Mouse (Mus musculus): ENCODE results near the gene Ntrk3. TPM values are rescaled to one million over a fixed set of nuclear protein-coding genes. Genes with fewer than 3 reads are reported as not detected.

Gene Ntrk3
- total and polyA plus RNA-seq, 2 experiments: 0.09 to 0.38 TPM

- no peaks in the 10 kb centered on the region for H3K36me3 ChIP-seq (ENCODE audit: control insufficient read depth, insufficient read depth, low read length)
- H3K27me3 ChIP-seq (ENCODE audit: control insufficient read depth, insufficient read depth, low read length): no peaks in the 10 kb centered on the region
- no peak overlapping the region for H3K27ac ChIP-seq (replicated peaks; ENCODE audit: insufficient read depth, low read depth, low read length)
- H3K4me1 ChIP-seq (ENCODE audit: control insufficient read depth, insufficient read depth, low read length): no peaks in the 10 kb centered on the region
- WGBS: 88% methylated on average over 3 of the region's 3 CpGs
- H3K9ac ChIP-seq (ENCODE audit: low read depth, low read length): no peak overlapping the region
- H3K79me2 ChIP-seq (ENCODE audit: control insufficient read depth, insufficient read depth, low read length): no peaks in the 10 kb centered on the region
- TF ChIP-seq POLR2A (IDR thresholded peaks at IDR 0.05; ENCODE audit: extremely low read depth, insufficient read depth, low read length) (no peak), CTCF (IDR thresholded peaks at IDR 0.05; ENCODE audit: low read depth, low read length) (no peak)
- no peak overlapping the region for H3K4me3 ChIP-seq (ENCODE audit: insufficient read depth, low read depth, low read length)
- no peak for DNase-seq (ENCODE audit: extremely low read depth, low read depth, low spot score)
These were observed 172.4 kb downstream of the Ntrk3 start for GRCm38 (mm10) chr7:78565386-78565785.

GRCm38 (mm10) chr7:78558503-78558902 is 179.3 kb downstream of the Ntrk3 start:
- TF ChIP-seq POLR2A (IDR thresholded peaks at IDR 0.05; ENCODE audit: extremely low read depth, insufficient read depth, low read length): no peak
- no peak for TF ChIP-seq CTCF (IDR thresholded peaks at IDR 0.05; ENCODE audit: low read depth, low read length)
- no peak overlapping the region for H3K4me3 ChIP-seq (ENCODE audit: insufficient read depth, low read depth, low read length)

GRCm38 (mm10) chr7:78555532-78555931 is 182.3 kb downstream of the Ntrk3 start:
- TF ChIP-seq POLR2A (IDR thresholded peaks at IDR 0.05; ENCODE audit: extremely low read depth, insufficient read depth, low read length): no peak
- TF ChIP-seq CTCF (IDR thresholded peaks at IDR 0.05; ENCODE audit: low read depth, low read length): no peak
- H3K4me1 ChIP-seq (ENCODE audit: control insufficient read depth, insufficient read depth, low read length): no peaks in the 10 kb centered on the region
- no peak for DNase-seq (ENCODE audit: extremely low read depth, low read depth, low spot score)
- H3K4me3 ChIP-seq (ENCODE audit: insufficient read depth, low read depth, low read length): no peak overlapping the region
- WGBS: 78% methylated on average over 5 of the region's 5 CpGs
- no peaks in the 10 kb centered on the region for H3K27me3 ChIP-seq (ENCODE audit: control insufficient read depth, insufficient read depth, low read length)
- no peak overlapping the region for H3K27ac ChIP-seq (replicated peaks; ENCODE audit: insufficient read depth, low read depth, low read length)
- no peak overlapping the region for H3K9ac ChIP-seq (ENCODE audit: low read depth, low read length)
- no peaks in the 10 kb centered on the region for H3K79me2 ChIP-seq (ENCODE audit: control insufficient read depth, insufficient read depth, low read length)
- no peaks in the 10 kb centered on the region for H3K36me3 ChIP-seq (ENCODE audit: control insufficient read depth, insufficient read depth, low read length)

More at GRCm38 (mm10) chr7:78558503-78558902, 179.3 kb downstream of the Ntrk3 start:
- Histone ChIP-seq H3K27ac (replicated peaks; ENCODE audit: insufficient read depth, low read depth, low read length) (no peak overlapping the region), H3K36me3 (ENCODE audit: control insufficient read depth, insufficient read depth, low read length) (no peaks in the 10 kb centered on the region), H3K27me3 (ENCODE audit: control insufficient read depth, insufficient read depth, low read length) (no peaks in the 10 kb centered on the region), H3K4me1 (ENCODE audit: control insufficient read depth, insufficient read depth, low read length) (no peaks in the 10 kb centered on the region), H3K9ac (ENCODE audit: low read depth, low read length) (no peak overlapping the region), H3K79me2 (ENCODE audit: control insufficient read depth, insufficient read depth, low read length) (no peaks in the 10 kb centered on the region)
- WGBS: 78% methylated on average over 5 of the region's 5 CpGs
- no peak for DNase-seq (ENCODE audit: extremely low read depth, low read depth, low spot score)

GRCm38 (mm10) chr7:78549461-78549860 is 188.4 kb downstream of the Ntrk3 start:
- Histone ChIP-seq H3K4me1 (ENCODE audit: control insufficient read depth, insufficient read depth, low read length) (no peaks in the 10 kb centered on the region), H3K27ac (replicated peaks; ENCODE audit: insufficient read depth, low read depth, low read length) (no peak overlapping the region), H3K79me2 (ENCODE audit: control insufficient read depth, insufficient read depth, low read length) (no peaks in the 10 kb centered on the region), H3K4me3 (ENCODE audit: insufficient read depth, low read depth, low read length) (no peak overlapping the region), H3K9ac (ENCODE audit: low read depth, low read length) (no peak overlapping the region), H3K36me3 (ENCODE audit: control insufficient read depth, insufficient read depth, low read length) (no peaks in the 10 kb centered on the region), H3K27me3 (ENCODE audit: control insufficient read depth, insufficient read depth, low read length) (no peaks in the 10 kb centered on the region)
- TF ChIP-seq CTCF (IDR thresholded peaks at IDR 0.05; ENCODE audit: low read depth, low read length) (no peak), POLR2A (IDR thresholded peaks at IDR 0.05; ENCODE audit: extremely low read depth, insufficient read depth, low read length) (no peak)
- no peak for DNase-seq (ENCODE audit: extremely low read depth, low read depth, low spot score)
- WGBS: 85% methylated on average over 8 of the region's 8 CpGs

- Histone ChIP-seq H3K4me1 (ENCODE audit: control insufficient read depth, insufficient read depth, low read length) (no peaks in the 10 kb centered on the region), H3K36me3 (ENCODE audit: control insufficient read depth, insufficient read depth, low read length) (no peaks in the 10 kb centered on the region), H3K4me3 (ENCODE audit: insufficient read depth, low read depth, low read length) (no peak overlapping the region), H3K27me3 (ENCODE audit: control insufficient read depth, insufficient read depth, low read length) (no peaks in the 10 kb centered on the region), H3K9ac (ENCODE audit: low read depth, low read length) (no peak overlapping the region), H3K79me2 (ENCODE audit: control insufficient read depth, insufficient read depth, low read length) (no peaks in the 10 kb centered on the region), H3K27ac (replicated peaks; ENCODE audit: insufficient read depth, low read depth, low read length) (no peak overlapping the region)
- DNase-seq (ENCODE audit: extremely low read depth, low read depth, low spot score): no peak
- TF ChIP-seq POLR2A (IDR thresholded peaks at IDR 0.05; ENCODE audit: extremely low read depth, insufficient read depth, low read length): no peak
- TF ChIP-seq CTCF (IDR thresholded peaks at IDR 0.05; ENCODE audit: low read depth, low read length): no peak
- 82% methylated on average over 5 of the region's 5 CpGs for WGBS
These were observed 189.1 kb downstream of the Ntrk3 start for GRCm38 (mm10) chr7:78548721-78549120.

- no peak for DNase-seq (ENCODE audit: extremely low read depth, low read depth, low spot score)
- Histone ChIP-seq H3K79me2 (ENCODE audit: control insufficient read depth, insufficient read depth, low read length) (no peaks in the 10 kb centered on the region), H3K27me3 (ENCODE audit: control insufficient read depth, insufficient read depth, low read length) (no peaks in the 10 kb centered on the region), H3K27ac (replicated peaks; ENCODE audit: insufficient read depth, low read depth, low read length) (no peak overlapping the region), H3K9ac (ENCODE audit: low read depth, low read length) (no peak overlapping the region), H3K4me3 (ENCODE audit: insufficient read depth, low read depth, low read length) (no peak overlapping the region), H3K4me1 (ENCODE audit: control insufficient read depth, insufficient read depth, low read length) (no peaks in the 10 kb centered on the region), H3K36me3 (ENCODE audit: control insufficient read depth, insufficient read depth, low read length) (no peaks in the 10 kb centered on the region)
- TF ChIP-seq POLR2A (IDR thresholded peaks at IDR 0.05; ENCODE audit: extremely low read depth, insufficient read depth, low read length): no peak
- TF ChIP-seq CTCF (IDR thresholded peaks at IDR 0.05; ENCODE audit: low read depth, low read length): no peak
- WGBS: 76% methylated on average over 10 of the region's 10 CpGs
These were observed 191.3 kb downstream of the Ntrk3 start for GRCm38 (mm10) chr7:78546551-78546950.

Data from liver, adult 2 months (tissue).